Mouse (Mus musculus): ENCODE results near the gene 4930568D16Rik.

GRCm38 (mm10) chr2:35398184-35398828 is 30.8 kb upstream of the 4930568D16Rik start:
- TF ChIP-seq POLR2A (IDR thresholded peaks at IDR 0.05; ENCODE audit: low read depth, low read length) (no peak), CTCF (conservative IDR thresholded peaks at IDR 0.05; ENCODE audit: insufficient read depth, insufficient read length, low read depth, low read length) (no peak)

Data from kidney, adult 2 months (tissue).